Mouse (Mus musculus): ENCODE measurements around the gene Prrt4. TPM values are rescaled to one million over a fixed set of nuclear protein-coding genes. Genes with fewer than 3 reads are reported as not detected.
A peak's percentile ranks its signal among the peaks of the same experiment; 100 is the strongest.
"Not testable (repeated sequence)": the region's sequence is repeated elsewhere in the genome, so short reads cannot be mapped to it uniquely, and the experiment has no call there.

Prrt4 gene
- total RNA-seq (2021) = 1 to 10 TPM; 7.3 to 7.7 TPM

DNA sequence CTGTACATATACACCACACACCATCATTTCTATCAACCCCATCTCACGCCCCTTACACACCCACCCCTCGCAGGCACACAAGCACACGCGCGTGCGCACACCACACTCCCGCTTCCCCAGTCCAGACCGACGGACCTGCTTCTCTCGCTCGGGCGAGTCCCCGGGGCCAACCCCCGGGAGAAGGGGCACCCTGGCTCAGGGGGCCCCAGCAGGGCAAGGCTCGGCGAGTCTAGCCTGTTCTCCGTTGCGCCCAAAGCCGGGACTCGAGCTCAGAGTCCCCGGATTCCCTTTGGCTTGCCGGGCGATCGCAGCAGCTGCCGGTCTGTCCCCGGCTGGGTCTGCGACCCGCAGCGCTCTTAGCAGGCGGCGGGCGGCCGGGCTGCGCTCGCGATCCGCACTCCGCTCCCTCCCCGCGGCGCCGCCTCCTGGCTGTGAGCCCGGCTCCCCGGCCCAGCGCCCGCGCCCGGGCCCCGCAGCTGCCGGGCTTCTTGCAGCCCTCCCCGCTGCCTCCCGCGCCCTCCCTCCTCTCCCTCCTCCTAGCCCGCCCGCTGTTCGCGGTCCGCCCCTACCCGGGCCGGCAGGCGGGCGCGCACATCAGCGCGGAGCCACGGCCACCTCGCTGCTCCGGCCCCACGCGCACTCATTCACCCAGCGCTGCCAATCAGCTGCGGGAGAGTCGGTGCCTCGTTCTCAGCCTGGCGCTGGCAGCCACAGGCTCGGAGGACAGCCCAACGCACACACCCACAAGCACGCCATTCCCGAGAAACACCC, at the start of gene Prrt4:
Prrt4 (minus strand) TSS at position 697 of the 771 bp plus-strand sequence.
- DNase-seq = peak; percentile 71

DNA sequence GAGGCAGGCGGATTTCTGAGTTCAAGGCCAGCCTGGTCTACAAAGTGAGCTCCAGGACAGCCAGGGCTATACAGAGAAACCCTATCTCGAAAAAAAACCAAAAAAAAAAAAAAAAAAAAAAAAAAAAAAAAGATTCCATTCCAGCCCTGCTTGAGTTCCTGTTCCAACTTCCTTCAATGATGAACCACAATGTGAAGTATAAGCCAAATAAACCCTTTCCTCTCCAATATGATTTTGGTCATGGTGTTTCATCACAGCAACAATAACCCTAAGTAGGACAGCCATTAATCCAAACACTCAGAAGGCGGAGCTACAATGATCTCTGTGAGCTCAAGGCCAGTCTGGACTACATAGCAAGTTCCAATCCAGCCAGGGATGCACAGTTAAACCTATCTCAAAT, 38.3 kb upstream of the Prrt4 start:
- DNase-seq = not testable (repeated sequence)

DNA sequence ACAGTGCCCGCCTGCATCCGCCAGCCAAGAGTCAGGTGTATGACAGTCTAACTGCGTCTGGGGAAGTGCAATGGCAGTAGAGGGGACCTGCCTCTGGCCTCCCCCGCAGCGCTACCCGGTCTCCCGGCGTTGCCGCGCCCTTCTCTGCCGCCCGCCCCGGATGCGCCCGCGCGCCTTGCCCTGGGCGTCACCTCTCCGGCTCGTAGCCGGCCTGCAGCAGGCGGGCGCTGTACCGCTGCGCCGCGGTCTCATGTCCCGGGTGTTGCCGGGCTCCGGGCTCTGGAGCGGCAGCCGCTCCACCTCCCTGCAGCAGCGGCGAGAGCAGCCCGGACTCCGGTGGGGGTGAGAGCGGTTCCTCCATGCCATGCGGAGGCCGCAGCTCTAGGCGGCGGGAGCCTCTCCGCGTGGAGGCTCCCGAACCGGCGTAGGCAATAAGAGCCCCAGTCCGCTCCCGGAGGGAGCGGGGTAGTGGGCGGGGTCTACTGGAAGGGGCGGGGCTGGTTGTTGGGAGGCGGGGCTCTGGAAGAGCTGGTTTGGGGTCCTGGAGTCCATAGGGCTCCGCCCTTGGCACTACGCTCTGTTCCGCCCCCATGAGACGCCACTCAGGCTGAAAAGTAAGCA, 36.6 kb upstream of the Prrt4 start, which contains the start of gene Impdh1:
Impdh1 (minus strand) TSS at position 484 of the 621 bp plus-strand sequence.
- peak; percentile 85 for DNase-seq

DNA sequence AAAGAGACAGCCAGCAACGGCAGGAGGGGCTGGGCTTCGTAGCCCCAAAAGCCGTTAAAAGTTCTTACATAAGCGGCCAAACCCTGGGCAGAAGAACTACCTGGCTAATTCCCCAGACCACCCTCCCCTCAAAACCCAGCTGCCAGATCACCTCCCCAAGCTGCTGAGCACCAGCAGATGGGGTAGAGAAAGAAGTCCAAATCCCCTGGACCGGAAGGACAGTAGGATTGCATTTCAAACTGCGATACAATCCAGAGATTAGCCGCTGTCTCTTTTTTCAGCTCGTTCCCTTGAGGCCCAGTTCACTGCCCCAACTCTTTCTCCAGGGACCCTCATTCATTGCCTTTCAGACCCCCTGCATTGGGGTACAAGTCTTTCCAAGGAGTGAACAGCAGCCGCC, 35.8 kb upstream of the Prrt4 start:
- no peak for DNase-seq

DNA sequence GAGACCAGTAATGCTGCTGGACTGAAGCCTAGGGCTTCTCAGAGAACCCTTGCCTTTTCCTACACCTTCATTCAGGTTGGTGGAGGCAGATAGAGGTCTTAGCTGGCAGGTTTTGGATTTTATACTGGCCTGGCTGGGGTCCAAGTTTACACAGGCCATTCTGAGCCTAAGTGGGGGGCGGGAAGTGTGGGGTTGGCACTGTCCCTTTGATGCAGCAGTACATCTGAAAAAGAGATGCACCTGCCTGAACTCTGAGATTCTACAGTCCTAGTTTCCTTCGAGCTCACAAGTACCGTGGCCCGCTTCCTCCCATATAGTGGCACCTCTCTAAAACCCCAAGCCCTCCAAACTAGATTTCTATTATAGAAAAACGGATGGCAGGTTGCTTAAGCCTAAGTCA, 35.4 kb upstream of the Prrt4 start:
- DNase-seq = no peak

DNA sequence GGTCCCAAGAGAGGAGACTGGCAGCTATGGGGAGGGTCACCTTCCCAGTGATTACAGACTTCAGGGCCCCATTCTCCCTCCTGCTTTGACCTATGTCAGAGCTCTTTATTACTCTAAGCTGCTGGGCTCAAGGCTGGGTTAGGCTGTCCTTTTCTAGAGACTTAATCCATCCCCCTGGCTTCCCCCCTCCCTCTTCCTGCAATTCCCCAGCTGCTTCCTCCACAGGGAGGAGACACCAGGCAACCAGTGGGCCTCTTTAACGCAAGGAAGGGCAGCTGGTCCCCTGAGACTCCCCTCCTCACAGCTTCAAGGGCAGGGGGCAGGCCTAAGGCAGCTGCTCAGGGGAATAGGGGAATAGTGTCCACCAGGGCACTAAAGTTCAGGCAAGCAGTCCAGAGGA, 34.9 kb upstream of the Prrt4 start:
- DNase-seq = peak; percentile 58

DNA sequence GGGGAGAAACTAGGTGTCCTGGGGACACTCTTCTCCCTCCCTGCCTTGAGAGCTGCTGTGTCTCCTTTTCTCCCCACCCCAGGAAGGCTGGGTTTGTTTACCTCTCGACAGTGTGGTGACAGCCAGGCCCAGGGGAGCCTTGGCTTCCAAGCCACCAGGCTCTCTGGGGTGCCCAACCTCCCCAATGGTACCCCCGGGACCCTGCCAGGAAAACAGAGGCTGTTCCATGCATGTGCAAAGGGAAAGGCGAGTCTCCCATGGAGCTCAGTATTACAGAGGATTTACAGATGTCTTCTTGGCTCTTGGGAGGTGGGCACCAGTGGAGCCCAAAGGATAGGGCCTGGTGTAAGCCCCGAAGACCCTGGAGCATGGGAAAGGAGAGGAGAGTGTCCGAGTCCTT, 34.1 kb upstream of the Prrt4 start:
- no peak for DNase-seq

DNA sequence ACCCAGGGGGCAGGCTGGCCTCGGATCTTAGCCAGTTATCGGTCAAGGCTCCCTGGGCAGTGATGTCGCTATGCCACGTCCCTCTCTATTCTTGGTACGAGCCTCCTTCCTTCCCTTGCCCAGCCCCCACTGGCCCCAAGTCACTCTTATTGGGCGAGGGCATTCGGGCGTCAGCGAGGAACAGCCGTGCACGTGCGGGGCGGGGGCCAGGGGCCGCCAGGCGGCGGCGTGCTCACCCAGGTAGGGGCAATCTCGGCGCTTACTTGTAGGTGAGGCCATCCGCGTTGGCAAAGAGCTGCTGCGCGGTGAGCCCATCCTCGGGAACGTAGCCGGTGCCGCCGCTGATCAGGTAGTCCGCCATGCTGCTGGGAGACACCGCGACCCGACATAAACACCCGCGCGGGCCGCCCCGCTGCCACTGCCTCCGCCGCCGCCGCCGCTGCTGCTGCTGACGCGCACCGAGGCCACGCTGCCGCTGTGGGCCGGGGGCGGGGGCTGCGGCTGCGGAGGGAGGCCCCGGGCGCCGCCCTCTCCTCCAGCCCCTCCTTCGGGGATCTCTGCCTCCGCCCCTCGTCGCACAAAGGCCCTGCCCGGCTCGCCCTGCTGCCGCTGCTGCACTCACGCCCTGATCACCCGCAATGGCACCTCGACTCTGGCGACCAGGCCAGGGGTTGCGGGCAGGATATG, 32.6 kb upstream of the Prrt4 start:
- DNase-seq = peak; percentile 85

DNA sequence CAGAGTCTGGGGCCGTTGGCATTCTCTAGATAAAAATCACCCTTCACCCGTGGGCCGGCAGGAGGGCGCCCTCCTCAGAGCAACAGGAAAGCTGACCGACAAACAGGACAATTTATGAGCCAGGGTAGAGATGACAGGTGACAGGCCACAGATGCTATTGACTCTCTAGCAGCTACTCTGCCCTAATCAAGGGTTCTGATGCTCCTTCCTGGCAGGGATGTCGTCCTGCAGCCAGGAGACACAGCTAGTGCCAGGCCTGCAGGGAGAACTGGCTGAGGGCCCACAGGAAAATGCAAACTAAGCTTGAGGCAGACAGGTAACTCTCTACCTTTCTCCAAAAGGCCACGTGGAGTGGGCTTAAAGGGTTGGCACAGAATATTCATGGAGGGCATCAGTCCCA, 31.8 kb upstream of the Prrt4 start:
- DNase-seq = no peak

DNA sequence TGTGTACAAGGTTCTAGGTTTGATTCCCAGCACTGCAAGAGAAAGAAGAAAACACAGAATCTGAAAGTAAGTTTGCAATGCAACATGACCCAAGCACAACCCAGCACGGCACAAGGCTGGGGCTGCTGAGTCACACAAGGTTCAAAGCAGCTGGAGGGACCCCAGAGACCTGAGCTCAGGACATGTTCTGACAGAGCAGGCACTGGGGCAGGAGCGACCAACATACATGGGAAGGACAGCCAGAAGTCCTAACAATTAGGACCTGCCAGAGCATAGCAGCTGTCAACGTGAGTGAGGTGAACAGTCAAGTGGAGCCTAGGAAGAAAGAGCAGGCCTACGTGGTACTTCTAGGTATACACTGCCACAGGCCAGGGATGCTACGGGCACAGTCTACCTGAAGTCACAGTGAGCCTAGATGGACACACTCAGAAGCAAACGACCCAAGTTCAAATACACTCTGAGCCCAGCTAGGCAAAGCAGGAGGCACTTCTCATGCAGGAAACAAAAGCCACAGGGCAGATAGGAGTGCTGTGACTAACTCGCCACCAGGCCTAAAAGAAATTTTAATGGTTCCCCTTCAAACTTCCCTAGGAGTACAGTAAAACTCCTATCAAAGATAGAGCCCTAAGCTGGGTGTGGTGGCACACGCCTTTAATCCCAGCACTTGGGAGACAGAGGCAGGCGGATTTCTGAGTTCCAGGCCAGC, 31.0 kb upstream of the Prrt4 start:
- no peak for DNase-seq

DNA sequence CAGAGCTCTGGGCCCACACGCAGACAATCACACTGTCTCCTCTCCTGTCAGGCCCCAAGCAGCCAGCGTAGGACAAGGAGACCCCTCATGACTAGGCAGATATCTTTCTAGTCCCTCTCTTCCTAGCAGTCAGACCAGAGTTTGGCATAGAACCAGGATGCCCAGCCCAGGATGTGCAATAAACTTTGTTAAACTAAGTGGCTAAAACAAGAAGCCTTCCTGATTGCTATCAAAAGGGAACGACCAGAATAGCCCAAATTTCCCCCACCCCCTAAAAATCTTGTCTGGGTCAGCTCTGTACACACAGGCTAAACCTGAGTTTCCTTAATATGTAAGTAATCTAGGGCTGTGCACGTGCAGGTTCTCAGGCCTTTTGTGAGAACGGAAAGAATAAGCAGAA, 28.8 kb upstream of the Prrt4 start:
- DNase-seq = no peak

DNA sequence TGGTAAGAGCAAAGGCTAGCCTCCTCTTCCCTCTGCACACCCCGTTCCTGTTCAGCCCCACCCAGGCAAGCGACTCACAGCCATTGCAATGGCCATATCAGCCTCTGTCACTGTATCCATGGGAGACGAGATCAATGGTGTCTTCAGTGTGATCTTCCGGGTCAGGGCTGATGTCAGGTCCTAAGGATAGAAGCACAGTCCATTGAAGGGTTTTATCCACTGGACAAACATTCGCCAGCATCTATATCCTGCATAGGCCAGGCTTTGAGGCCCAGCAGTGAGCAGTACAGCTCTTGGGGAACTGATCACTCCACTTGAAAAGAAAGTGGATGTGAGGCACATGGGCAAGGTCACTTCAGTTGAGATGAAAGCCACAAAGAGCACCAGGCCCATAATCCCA, 27.6 kb upstream of the Prrt4 start:
- no peak for DNase-seq

DNA sequence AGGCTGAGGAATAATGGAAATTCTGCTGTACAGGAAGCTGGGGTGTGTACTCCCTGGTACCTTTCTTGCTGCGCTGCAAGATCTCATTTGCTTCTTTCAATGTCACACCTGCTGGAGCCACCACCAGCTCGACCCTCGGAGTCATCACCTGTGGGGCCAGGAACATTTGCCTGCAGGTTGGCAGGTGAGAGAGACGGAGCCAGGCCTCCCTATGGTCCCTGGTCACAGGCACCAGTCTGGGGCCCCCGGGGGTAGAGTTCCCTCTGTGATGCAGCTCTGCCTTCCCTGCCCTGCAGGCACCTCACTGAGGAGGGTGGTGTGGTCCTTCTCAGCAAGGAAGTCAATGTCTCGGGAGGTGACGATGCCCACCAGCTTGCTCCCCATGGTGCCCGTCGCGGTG, 26.6 kb upstream of the Prrt4 start:
- no peak for DNase-seq

DNA sequence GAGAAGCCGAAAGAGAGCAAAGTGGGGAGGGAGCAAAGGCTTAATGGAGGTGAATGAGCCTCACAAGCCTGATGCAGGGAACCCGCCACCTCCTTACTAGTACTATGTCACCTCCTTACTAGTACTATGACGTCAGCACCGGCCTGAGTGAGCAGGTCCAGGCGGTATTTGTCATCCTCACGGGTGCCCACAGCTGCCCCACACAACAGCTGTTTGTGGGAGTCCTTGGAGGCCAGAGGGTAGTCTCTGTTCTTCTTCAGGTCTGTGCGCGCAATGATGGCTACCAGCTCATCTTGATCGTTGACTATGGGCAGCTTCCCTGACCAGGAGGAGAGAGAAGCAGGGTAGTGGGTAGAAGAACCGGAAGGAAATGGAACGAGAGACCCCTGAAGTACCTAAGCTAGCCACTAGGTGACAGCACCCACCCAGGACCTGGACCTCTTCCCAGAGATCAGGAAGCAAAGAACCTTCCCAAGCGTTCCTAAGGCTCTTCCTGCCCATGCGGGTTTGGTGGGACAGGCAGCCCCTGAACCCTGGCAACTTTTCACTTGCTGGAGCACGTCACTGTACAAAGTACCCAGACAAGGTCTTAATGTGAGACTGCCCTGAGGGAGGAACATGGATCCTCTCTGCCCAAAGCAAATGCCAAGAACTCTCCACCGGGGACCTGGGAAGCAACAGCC, 25.7 kb upstream of the Prrt4 start:
- peak; percentile 82 for DNase-seq

DNA sequence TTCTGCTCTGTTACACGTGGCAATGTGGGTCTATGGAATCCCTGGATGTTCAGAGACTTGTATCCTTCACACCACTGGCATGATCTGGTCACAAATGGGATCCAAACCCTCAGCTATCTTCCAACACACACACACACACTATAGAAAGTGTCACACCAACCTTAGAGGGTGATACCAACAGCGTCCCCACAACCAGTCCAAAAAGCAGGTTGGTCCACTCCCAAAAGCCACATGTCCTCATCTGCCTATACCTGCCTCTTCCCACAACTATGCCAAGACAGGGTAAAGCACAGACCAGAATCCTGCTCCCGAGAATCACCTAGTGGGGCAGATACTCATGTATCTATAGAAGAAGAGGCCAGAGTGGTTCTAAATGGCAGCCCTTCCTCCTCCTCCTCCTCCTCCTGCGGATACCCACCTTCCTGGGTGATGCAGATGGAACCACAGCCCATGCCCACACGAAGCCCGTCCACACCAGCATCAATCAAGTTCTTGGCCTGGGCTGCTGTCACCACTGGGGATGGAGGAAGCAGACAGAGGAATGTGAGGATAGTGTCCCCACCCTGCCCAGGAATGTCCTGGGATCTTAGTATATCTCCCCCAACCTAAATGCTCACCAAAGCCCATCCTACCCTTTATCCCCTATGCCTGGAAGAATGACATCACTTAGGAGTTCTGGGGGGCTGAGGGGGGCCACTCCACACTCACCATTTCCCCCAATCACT, 24.6 kb upstream of the Prrt4 start:
- no peak for DNase-seq

DNA sequence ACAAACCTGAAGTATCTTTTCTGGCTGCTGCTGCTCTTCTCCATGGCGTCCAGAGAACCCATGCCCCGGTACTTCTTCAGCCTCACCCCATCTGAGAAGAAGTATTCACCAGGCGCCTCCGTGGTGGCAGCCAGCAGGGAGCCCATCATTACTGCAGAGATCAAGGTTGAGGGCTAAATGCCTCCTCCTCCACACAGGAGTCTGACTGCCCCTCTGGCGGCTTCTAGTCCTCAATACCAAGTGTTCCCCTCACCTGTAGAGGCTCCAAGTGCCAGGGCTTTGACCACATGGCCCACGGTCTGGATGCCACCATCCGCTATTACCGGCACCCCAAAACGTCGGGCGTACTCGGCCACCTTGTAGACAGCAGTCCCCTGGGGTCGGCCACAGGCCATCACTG, 23.7 kb upstream of the Prrt4 start:
- no peak for DNase-seq

DNA sequence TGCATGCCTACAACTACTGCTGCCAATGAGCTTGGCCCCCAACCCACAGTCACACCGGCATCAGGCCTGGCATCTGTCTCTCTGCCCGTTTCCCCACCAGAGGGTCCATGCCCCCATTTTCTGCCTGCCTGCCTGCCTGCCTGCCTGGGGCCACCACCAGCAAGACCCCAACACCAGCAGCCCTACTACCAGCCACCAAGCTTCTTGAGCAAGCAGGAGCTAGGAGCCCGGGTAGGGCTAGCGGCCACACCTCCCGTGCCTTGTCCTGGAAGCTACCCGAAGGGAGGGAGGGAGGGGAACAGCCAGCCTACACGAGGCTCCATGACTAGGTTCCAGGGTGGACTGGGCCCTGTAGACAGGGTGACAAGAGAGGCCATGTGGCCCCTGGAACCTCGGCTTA, 22.6 kb upstream of the Prrt4 start:
- no peak for DNase-seq

DNA sequence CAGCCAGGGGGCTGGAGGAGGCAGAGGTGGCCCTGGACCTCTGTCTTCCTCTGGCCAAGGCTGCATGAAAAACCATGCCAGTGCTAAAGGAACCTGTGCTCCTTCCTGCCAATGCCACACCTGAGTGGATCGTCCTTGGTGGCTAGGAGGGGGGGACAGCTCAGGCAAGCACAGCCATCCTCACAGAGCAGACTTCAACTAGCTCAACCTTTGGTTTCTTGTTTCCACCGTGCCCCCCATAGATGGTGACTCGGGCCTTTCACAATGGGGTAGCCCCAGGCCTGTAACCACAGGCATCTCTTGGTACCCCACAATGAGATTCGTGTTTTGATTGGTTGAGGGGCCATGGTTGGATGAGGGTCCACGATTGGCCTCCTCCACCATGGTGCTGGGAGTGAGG, 22.0 kb upstream of the Prrt4 start:
- no peak for DNase-seq

DNA sequence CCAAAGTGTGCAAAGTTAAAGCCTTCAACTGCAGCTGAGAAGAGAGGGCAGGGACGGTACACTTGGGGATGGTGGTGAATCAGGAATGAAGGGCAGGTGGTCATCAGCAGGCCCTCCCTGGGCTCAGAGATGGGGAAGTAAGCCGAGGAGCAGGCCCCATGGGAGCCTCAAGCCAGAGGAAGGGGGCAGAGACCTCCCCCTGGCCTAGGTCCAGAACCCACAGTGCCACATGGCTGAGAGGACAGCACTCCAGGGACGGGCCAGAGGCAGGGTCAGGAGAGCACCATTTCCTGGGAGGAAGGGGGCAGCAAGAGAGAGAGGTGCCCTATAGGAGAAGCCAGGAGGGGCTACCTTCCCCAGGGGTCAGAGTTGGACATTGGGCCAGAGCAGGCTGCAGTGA, 21.1 kb upstream of the Prrt4 start:
- no peak for DNase-seq

DNA sequence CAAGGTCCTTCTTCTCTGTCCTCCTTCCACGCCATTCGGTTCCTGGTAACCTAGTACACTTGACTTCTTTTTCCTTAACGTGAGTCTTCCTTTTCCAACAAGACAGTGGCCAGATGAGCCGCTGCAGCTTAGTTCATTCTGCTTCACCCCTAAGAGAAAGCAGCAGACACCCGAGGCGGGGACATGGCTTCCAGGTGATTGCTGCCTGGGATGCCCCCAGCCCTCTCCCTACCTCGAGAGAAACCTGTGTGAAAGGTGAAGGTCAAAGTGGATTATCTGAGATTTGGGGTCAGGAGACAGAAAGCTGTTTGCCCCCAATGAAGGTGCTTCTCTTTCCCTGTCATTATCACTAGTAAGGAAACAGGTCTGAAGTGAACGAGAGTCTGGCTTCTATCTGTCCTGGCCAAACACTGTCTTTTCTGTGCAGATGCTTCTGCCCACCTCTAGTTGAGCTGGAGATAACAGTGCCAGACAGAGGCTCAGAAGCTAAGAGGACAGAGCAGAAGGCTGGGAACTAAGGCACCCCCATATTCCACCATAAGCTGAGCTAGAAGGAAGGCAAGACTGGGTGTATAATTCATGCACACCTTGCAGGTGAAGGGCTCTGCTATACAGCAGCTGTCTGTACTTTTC, 20.0 kb upstream of the Prrt4 start:
- no peak for DNase-seq
